Mouse (Mus musculus) neural tube, embryonic 11.5 days (tissue): Measurements from ENCODE around the gene Sacm1l. TPM values are rescaled to one million over a fixed set of nuclear protein-coding genes. Genes with fewer than 3 reads are reported as not detected.

Experiments
- ATAC-seq: fragments of 200-750 bp; cut with Nextera tagmentation; 2 replicates; pipeline ENCODE4 v1.8.0; 2017; ENCODE audit warnings: moderate number of reproducible peaks, mild to moderate bottlenecking, moderate TSS enrichment, moderate library complexity; ENCODE audit not compliant: insufficient read depth, low FRiP score, low TSS enrichment
- DNase-seq: peaks from one replicate; pipeline ENCODE4 v3.0.0-alpha.2; 2015; ENCODE audit warnings: low spot score
- H3K27ac ChIP-seq: fragments of 300-500 bp; sonication (generic); 2 replicates; pipeline ENCODE4 v1.5.1; 2014; ENCODE audit warnings: low read depth, mild to moderate bottlenecking, low read length
- H3K27me3 ChIP-seq: fragments of 300-500 bp; sonication (generic); 2 replicates; pipeline ENCODE4 v1.6.1; 2014; ENCODE audit warnings: mild to moderate bottlenecking, low read length, mixed read lengths; ENCODE audit not compliant: control insufficient read depth, insufficient read depth
- H3K36me3 ChIP-seq: fragments of 300-500 bp; sonication (generic); 2 replicates; pipeline ENCODE4 v1.6.1; 2014; ENCODE audit warnings: mild to moderate bottlenecking, low read length, moderate library complexity, mixed read lengths; ENCODE audit not compliant: control insufficient read depth, insufficient read depth
- H3K4me1 ChIP-seq: fragments of 300-500 bp; sonication (generic); 2 replicates; pipeline ENCODE4 v1.6.1; 2014; ENCODE audit warnings: low read length, mixed read lengths; ENCODE audit not compliant: control insufficient read depth, insufficient read depth
- H3K4me2 ChIP-seq: fragments of 300-500 bp; sonication (generic); 2 replicates; pipeline ENCODE4 v1.6.1; 2014; ENCODE audit warnings: low read depth, mild to moderate bottlenecking, moderate library complexity
- H3K4me3 ChIP-seq: fragments of 300-500 bp; sonication (generic); 2 replicates; pipeline ENCODE4 v1.5.1; 2014; ENCODE audit warnings: low read depth, low read length
- H3K9ac ChIP-seq: fragments of 300-500 bp; sonication (generic); 2 replicates; pipeline ENCODE4 v1.6.1; 2014; ENCODE audit warnings: mild to moderate bottlenecking, low read length
- H3K9me3 ChIP-seq: fragments of 300-500 bp; sonication (generic); 2 replicates; pipeline ENCODE4 v1.6.1; 2016; ENCODE audit warnings: low read length; ENCODE audit not compliant: control insufficient read depth
- WGBS: fragments of 180-500 bp; shearing (Covaris S2); extraction: QIAGEN DNeasy Blood & Tissue Kit; methylation state at CpG from one replicate; pipeline ENCODE4 v1.1.7; 2014; 5-methylcytosine and 5-hydroxymethylcytosine counted together
- polyA plus RNA-seq: library from polyadenylated mRNA; unstranded; fragments of >200 nt; fragmentation: Nextera tagmentation; extraction: Ambion mirVana; gene quantifications from 2 replicates; pipeline ENCODE4 v1.2.1, GENCODE M21; 2014

Sacm1l gene
- polyA plus RNA-seq, 1 experiment from 2014 or later: 56.3 TPM

DNA sequence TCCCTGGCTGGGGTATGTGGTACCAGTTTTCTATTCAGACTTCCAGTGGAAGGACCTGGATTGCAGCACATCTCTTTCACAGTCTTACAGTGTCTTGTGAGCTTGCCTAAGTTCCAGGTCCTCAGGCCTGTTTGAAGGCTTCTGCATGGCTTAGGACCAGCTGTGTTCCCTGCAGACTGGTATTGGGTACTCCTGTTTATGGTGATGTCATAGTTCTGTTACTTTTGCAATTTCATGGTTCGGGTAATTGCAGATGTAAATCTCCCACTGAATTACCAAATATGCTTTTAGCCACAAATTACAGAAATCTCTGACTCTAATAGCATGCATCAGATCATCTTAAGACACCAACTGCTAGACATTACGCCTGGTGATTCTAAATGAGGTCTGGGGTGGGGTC lies 14.5 kb upstream of the Sacm1l start:
- Histone ChIP-seq H3K4me1 (no peaks in the 10 kb centered on the region), H3K27ac (no peak overlapping the region), H3K9ac (no peak overlapping the region), H3K4me2 (no peak overlapping the region), H3K27me3 (no peaks in the 10 kb centered on the region), H3K4me3 (no peak overlapping the region), H3K36me3 (peaks cover 16% of the 10 kb centered on the region), H3K9me3 (no peaks in the 10 kb centered on the region)
- ATAC-seq (no peak), DNase-seq (no peak)
- 94% methylated on average over 2 of the region's 2 CpGs for WGBS

- DNase-seq: no peak
- Histone ChIP-seq H3K4me2 (no peak overlapping the region), H3K27me3 (no peaks in the 10 kb centered on the region), H3K4me3 (no peak overlapping the region), H3K9me3 (no peaks in the 10 kb centered on the region), H3K9ac (no peak overlapping the region), H3K36me3 (peaks cover 18% of the 10 kb centered on the region), H3K4me1 (no peaks in the 10 kb centered on the region), H3K27ac (no peak overlapping the region)
- ATAC-seq: no peak
- WGBS: 87% methylated on average over 7 of the region's 7 CpGs
These were observed 12.7 kb upstream of the Sacm1l start for GRCm38 (mm10) chr9:123516641-123517385.

DNA sequence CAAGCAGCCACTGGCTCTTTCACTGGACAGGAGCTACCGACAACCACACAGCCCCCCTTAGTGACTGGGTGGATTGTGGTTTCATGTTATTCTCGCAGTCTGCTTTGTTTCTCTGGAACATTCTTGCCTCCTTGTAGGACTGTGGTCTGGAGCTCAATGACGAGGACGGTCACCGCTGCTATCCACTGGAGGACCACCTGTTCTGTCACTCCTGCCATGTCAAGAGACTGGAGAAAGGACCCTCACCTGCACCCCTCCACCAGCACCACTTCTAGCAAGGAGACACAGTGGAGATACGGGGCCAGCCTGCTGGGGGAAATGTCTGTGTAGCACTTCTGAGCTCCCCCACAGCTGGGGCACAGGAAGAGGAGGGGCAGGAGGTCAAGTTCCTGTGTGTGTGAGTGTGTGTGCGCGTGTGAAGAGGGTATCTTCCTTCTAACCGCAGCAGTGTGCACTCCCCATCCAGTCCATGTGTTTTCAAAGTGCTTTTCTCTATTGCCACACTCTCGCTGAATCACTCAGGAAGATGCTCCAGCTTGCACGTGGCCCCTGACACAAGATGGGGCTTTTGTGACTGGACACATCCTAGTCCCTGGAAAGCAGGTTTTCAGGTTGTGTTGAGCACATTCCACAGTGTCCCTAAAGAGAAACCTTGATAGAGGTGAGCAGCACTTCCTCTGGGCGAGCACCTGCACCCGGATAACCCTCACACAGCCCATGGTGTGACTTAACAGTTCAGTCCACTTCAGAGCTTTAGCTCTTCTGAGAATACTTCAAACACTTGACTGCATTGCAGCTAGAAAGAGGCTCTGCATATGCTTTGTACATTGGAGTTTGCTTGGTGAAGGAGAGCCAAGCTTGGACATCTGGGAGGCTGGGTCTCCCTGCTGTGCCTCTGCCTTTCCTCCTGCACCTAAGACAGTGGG lies 10.3 kb upstream of the Sacm1l start:
- Histone ChIP-seq H3K4me3 (no peak overlapping the region), H3K27ac (no peak overlapping the region), H3K4me1 (no peaks in the 10 kb centered on the region), H3K9me3 (no peaks in the 10 kb centered on the region), H3K9ac (no peak overlapping the region), H3K36me3 (peaks cover 18% of the 10 kb centered on the region), H3K27me3 (no peaks in the 10 kb centered on the region), H3K4me2 (no peak overlapping the region)
- DNase-seq (no peak), ATAC-seq (no peak)
- WGBS: 88% methylated on average over 13 of the region's 13 CpGs

- no peaks in the 10 kb centered on the region for H3K9me3 ChIP-seq
- H3K9ac ChIP-seq: no peak overlapping the region
- no peaks in the 10 kb centered on the region for H3K4me1 ChIP-seq
- ATAC-seq (no peak), DNase-seq (no peak)
- no peak overlapping the region for H3K4me3 ChIP-seq
- H3K27ac ChIP-seq: no peak overlapping the region
- peaks cover 18% of the 10 kb centered on the region for H3K36me3 ChIP-seq
- no peaks in the 10 kb centered on the region for H3K27me3 ChIP-seq
- H3K4me2 ChIP-seq: no peak overlapping the region
- WGBS: 84% methylated on average over 3 of the region's 3 CpGs
These were observed 8.8 kb upstream of the Sacm1l start for GRCm38 (mm10) chr9:123520735-123521134.

DNA sequence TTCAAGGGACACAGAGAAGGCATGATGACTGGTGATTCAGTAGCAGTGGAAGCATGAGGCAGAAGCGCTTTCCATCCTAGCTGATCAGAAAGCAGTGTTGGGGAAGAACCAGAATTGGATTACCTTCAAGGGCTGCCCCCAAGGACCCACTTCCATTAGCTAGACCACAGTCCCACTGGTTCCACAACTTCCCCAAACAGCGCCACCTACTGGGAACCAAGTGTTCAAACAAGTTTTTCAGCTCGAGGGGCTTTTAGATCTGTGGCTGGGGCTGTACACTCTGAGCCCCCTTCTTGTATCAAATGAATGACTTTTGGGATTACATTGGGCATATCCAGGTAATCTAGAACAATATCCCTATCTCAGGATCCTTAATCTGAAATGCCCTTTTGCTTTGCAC lies 5.9 kb upstream of the Sacm1l start:
- H3K4me1 ChIP-seq: no peaks in the 10 kb centered on the region; the same call in 1 of the 2 replicates
- peaks cover 10% of the 10 kb centered on the region for H3K36me3 ChIP-seq
- no peak overlapping the region for H3K27ac ChIP-seq
- no peaks in the 10 kb centered on the region for H3K9me3 ChIP-seq
- peak; percentile 39 for DNase-seq
- no peaks in the 10 kb centered on the region for H3K27me3 ChIP-seq
- no peak for ATAC-seq
- no peak overlapping the region for H3K9ac ChIP-seq
- no peak overlapping the region for H3K4me3 ChIP-seq
- no peak overlapping the region for H3K4me2 ChIP-seq
- 33% methylated on average over 3 of the region's 3 CpGs for WGBS

GRCm38 (mm10) chr9:123525095-123525494 lies 4.5 kb upstream of the Sacm1l start:
- H3K27ac ChIP-seq: no peak overlapping the region
- H3K4me3 ChIP-seq: no peak overlapping the region
- H3K4me1 ChIP-seq: no peaks in the 10 kb centered on the region; the same call in 1 of the 2 replicates
- 6% methylated on average over 1 of the region's 1 CpGs for WGBS
- peak; percentile 63 for DNase-seq
- H3K9me3 ChIP-seq: no peaks in the 10 kb centered on the region
- H3K9ac ChIP-seq: no peak overlapping the region
- no peak for ATAC-seq
- no peak overlapping the region for H3K4me2 ChIP-seq
- 0 out of 2 replicates have a peak, but pooled peaks cover 2% of the 10 kb centered on the region for H3K36me3 ChIP-seq
- no peaks in the 10 kb centered on the region for H3K27me3 ChIP-seq

DNA sequence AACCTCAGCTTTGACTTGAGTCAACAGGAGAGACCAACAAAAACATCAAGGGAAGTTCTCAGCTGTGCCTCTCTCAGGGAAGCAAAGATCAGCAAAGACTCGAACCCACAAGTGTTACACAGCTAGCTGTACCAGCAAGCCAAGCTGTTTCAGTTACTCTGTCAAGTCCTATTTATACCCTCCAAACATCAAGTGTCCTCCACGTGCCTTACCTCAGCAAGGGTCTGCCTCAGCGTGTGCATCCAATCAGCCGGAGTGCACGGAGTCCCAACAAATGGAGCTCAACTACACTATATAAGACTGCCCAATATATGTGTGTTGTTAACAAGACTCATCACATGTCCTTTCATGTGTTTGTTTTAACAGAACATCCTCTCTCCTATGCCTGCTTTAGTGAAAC lies 3.1 kb upstream of the Sacm1l start:
- no peak overlapping the region for H3K4me2 ChIP-seq
- no peaks in the 10 kb centered on the region for H3K9me3 ChIP-seq
- peaks cover 7% of the 10 kb centered on the region for H3K4me1 ChIP-seq
- ATAC-seq: no peak
- no peak overlapping the region for H3K4me3 ChIP-seq
- H3K27me3 ChIP-seq: no peaks in the 10 kb centered on the region
- 75% methylated on average over 5 of the region's 5 CpGs for WGBS
- H3K9ac ChIP-seq: no peak overlapping the region
- DNase-seq: no peak
- no peaks in the 10 kb centered on the region for H3K36me3 ChIP-seq
- no peak overlapping the region for H3K27ac ChIP-seq

GRCm38 (mm10) chr9:123528087-123528925 lies 1.3 kb upstream of the Sacm1l start:
- WGBS: 26% methylated on average over 6 of the region's 6 CpGs
- DNase-seq: no peak
- Histone ChIP-seq H3K27ac (peak overlapping the region; percentile 67), H3K4me1 (peaks cover 7% of the 10 kb centered on the region), H3K36me3 (no peaks in the 10 kb centered on the region), H3K27me3 (no peaks in the 10 kb centered on the region), H3K4me3 (peak overlapping the region; percentile 79), H3K9me3 (no peaks in the 10 kb centered on the region), H3K9ac (peak overlapping the region; percentile 53), H3K4me2 (peak overlapping the region; percentile 56)
- ATAC-seq: no peak
